Mouse (Mus musculus) small intestine, adult 2 months (tissue): ENCODE measurements around the gene Rab30.

Source experiments
- CTCF ChIP-seq: fragments of 200-500 bp; IDR thresholded peaks from 2 replicates; pipeline ENCODE4 v1.5.1; 2012; ENCODE audit warnings: low read depth, mild to moderate bottlenecking, control low read depth, inconsistent platforms, low read length, moderate library complexity, mixed read lengths; ENCODE audit not compliant: insufficient replicate concordance, insufficient read length; ENCODE audit errors: extremely low read depth
- POLR2A ChIP-seq: fragments of 200-500 bp; IDR thresholded peaks from 2 replicates; pipeline ENCODE4 v1.6.1; 2012; ENCODE audit warnings: low read depth, mild to moderate bottlenecking, control low read depth, inconsistent platforms, low read length, moderate library complexity

GRCm38 (mm10) chr7:92802158-92802557 is 60.8 kb downstream of the Rab30 start:
- no peak for TF ChIP-seq CTCF
- no peak for TF ChIP-seq POLR2A
